Mouse (Mus musculus): ENCODE measurements around the gene Apba3.

Gene Apba3

GRCm38 (mm10) chr10:81290698-81291460, 24.1 kb downstream of the Apba3 start:
- peak in 1 of 2 experiments; percentile 52 for DNase-seq (ENCODE audit: low spot score in 2 of 2)

- peak in 1 of 2 experiments; percentile 34 for DNase-seq (ENCODE audit: low spot score in 2 of 2)
Measured at GRCm38 (mm10) chr10:81291511-81292104, 24.8 kb downstream of the Apba3 start, which contains the start of gene Tjp3. Gene Tjp3, minus strand, starts transcription at chr10:81291581.

- DNase-seq (ENCODE audit: low spot score in 2 of 2), result peak; percentile 99 to 100
Measured at GRCm38 (mm10) chr10:81292554-81293333, 26.0 kb downstream of the Apba3 start, which contains the start of gene Pip5k1c. Gene Pip5k1c, plus strand, starts transcription at chr10:81292963.

GRCm38 (mm10) chr10:81293334-81294030, 26.7 kb downstream of the Apba3 start:
- no peak for DNase-seq (ENCODE audit: low spot score in 2 of 2)

DNA sequence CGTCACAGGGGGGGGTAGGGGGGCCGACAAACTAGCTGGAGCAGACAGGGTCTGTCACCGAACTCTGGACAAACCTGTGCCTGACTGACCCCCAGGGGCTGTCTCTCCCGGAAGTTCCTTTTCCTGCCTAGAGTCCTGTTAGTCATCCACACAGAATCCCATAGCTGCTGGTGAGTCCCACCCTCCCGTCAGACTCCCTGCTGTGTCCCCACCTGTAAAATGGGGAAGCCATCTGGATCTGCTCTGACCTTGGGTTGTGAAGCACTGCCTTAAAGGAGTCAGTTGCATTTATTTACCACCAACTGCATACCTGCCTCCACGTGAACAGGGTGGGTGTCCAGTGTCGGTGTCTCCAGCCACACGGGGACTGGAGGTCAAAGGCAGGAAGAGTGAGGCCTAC, 27.7 kb downstream of the Apba3 start:
- DNase-seq (ENCODE audit: low spot score in 2 of 2), result peak in 1 of 2 experiments; percentile 34

DNA sequence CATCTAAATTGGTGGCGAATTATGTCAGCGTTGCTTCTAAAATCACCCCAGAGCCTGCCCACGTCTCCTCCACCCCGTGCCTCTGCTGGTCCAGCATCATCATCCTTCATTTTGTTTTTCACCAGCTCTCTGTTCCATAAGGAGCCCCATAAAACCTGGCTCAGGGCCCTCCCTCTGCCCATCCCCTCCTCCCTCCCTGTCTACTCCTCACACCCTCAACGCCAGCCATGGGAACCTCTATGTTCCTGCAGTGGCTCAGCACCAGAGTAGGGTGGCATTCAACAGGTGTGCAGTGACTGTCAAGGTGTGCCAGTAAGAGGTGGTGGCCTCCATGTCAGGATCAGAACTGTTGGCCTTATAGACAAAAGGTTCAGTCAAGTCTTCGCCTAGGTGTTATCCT, 28.4 kb downstream of the Apba3 start:
- peak in 1 of 2 experiments; percentile 67 for DNase-seq (ENCODE audit: low spot score in 2 of 2)

- DNase-seq (ENCODE audit: low spot score in 2 of 2), result no peak
Measured at GRCm38 (mm10) chr10:81297246-81297645, 30.5 kb downstream of the Apba3 start.

- peak in 1 of 2 experiments; percentile 33 for DNase-seq (ENCODE audit: low spot score in 2 of 2)
Measured at GRCm38 (mm10) chr10:81297845-81298244, 31.1 kb downstream of the Apba3 start.

DNA sequence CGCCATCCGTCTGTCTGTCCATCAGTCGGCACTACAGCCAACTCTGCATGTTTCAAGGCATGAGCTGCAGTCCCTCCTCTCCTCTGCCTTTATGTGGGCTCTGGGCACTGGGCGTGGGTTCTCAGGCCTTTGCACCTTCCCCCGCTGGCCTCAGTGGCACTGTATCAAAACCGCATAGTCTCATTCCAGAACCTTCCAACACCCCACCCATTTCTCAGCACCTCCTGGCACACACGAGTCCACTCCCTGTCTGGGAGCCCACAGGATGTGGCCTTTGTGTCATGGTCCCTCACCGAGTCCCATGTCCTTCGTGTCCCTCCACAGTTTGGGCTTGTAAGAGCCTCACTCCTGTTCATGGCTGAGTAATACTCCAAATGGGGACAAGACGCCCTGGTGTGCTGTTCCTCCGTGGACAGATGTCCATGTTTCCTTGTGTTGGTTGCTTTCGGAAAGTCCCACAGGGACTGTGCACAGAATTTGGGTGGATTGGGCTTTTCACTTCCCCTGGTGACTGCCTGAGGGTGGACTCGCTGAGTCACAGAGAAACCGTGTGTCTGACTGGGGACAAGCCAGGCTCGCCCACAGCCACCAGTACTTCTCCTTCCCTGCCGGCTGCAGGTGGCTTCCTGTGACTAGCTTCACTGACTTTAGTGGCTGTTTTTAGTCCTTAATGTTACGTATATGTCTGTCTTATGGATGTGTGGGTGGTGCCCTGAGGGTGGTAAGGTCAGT, 31.8 kb downstream of the Apba3 start:
- DNase-seq (ENCODE audit: low spot score in 2 of 2), result peak in 1 of 2 experiments; percentile 45

GRCm38 (mm10) chr10:81299585-81300351, 33.0 kb downstream of the Apba3 start:
- DNase-seq (ENCODE audit: low spot score in 2 of 2), result no peak

DNA sequence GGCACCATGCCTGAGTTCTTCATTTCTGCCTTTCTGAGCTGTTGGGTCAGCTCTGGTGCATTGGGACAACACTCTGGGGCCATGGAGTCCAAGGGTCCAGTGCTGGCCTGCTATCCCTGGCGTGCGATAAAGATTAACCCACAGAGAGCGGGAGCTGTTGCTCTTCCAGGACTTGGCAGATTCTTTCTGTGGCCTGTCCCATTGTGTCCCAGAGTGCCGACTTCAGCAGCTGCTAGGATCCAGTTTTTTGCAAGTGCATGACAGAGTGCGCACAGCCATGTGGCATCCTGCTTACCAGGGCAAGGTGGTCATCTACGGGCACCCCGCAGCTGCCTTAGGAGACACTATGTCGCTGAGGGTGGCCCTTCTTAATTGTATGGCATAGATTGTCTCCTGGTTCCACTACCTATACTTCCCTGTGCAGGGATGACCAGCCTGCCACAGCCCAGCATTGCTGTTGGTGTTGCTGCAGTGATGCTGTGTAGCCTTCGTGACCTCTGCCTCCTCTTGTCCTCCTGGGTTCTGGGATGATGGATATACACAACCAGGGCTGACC, 33.7 kb downstream of the Apba3 start:
- no peak for DNase-seq (ENCODE audit: low spot score in 2 of 2)

GRCm38 (mm10) chr10:81301321-81301720, 34.6 kb downstream of the Apba3 start:
- no peak for DNase-seq (ENCODE audit: low spot score in 2 of 2)

DNA sequence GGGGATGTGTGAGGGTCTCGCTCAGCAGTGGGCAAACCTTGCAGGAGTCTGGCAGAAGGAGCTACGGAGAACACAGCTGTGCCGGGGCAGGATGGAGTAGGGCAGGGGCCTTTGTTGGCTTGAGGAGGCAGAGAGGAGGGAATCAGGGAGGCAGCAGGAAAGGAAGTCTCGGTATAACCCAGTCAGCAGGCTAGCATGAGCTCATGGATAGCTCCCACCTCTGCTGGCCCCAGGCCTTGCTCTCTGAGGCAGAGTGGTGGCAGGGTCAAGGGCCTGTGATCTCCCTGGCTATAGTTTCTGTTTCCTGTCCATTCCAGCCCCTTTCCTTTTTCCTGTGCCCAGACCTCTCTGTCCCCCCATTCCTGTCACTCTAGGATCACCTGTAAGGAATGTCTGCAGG, 35.5 kb downstream of the Apba3 start:
- no peak for DNase-seq (ENCODE audit: low spot score in 2 of 2)

GRCm38 (mm10) chr10:81302781-81303218, 36.0 kb downstream of the Apba3 start:
- peak; percentile 70 to 76 for DNase-seq (ENCODE audit: low spot score in 2 of 2)

- no peak for DNase-seq (ENCODE audit: low spot score in 2 of 2)
Measured at GRCm38 (mm10) chr10:81303258-81303657, 36.5 kb downstream of the Apba3 start.

GRCm38 (mm10) chr10:81303761-81304160, 37.0 kb downstream of the Apba3 start:
- DNase-seq (ENCODE audit: low spot score in 2 of 2), result no peak

- DNase-seq (ENCODE audit: low spot score in 2 of 2), result no peak
Measured at GRCm38 (mm10) chr10:81304597-81305238, 38.0 kb downstream of the Apba3 start.

DNA sequence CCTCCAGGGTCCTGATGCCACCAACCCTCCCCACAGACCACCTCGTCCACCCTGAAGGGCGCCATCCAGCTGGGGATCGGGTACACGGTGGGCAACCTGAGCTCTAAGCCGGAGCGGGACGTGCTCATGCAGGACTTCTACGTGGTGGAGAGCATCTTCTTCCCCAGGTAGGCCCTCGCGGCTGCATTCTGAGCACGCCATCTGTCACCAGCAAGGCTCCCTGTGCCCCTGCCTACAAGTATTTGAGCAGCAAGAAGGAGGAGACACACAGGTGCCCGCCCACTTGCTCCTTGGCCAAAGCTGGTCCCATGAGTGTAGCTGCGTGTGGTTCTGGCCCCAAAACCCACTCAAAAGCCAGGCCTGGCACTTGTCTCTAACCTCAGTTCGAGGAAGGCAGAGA, 38.9 kb downstream of the Apba3 start:
- DNase-seq (ENCODE audit: low spot score in 2 of 2), result no peak

GRCm38 (mm10) chr10:81306173-81306668, 39.5 kb downstream of the Apba3 start:
- no peak for DNase-seq (ENCODE audit: low spot score in 2 of 2)
